Mouse (Mus musculus): ENCODE results near the gene Ppdpf.

DNA sequence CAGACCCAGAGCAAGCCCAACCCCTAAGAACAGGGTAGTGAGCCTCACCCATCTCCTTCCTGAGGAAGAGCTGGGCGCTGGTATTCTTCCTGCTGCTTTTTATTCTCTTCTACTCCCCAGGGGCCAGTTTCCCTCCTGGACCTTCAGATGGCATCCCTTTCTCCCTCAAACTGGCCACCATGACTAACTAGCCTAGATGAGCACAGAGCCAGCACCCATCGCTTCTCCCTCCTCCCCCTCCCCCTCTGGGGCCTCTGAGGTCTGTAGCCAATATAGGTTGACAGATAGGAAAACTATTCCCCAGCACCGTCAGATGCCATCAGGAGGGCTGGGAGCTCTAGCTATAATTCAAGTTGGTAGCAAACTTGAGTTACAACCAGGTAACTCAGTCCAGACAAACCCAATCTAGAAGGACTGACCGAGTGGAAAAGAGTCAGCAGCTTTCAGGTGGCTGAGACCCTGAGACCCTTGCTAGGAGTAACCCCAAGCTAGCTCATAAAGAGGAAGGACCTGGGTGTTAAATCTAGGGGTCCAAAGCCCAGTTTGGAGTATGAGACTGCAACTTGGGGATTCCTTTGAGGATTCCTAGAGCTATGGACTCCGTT lies 31.9 kb downstream of the Ppdpf start:
- TF ChIP-seq CTCF (IDR thresholded peaks at IDR 0.05; ENCODE audit: borderline replicate concordance, insufficient read depth, low read length): no peak
- TF ChIP-seq POLR2A (IDR thresholded peaks at IDR 0.05; ENCODE audit: low read depth, low read length): no peak

Data from embryonic fibroblast, embryonic 13.5 days (primary cell).